ENCODE assay signal across 9 mouse cellular contexts in the genomic region with DNA sequence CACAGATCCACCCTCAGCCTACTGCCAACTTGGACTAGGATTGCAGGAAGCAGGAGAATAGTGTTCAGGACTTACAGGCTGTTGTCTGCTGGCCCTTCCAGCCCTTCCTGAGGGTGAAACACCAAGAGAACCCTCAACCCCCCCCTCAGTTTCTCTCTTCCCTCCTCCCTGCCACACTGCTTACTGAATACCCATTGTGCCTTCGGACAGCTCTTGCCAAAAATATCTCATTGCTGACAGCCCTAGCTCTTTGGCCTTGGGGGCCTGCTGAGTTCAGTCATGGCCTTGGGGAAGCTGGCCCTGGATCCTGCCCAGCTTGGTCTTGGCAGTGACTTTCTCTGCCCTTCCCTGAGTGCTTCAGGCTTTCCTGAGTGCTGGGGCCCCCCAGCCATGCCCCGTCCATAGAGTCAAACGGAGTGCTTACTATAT. TPM values are rescaled to one million over a fixed set of nuclear protein-coding genes. Genes with fewer than 3 reads are reported as not detected.
DNase-seq lines count a peak whose midpoint lies in the region; ATAC-seq and TF ChIP-seq lines count a peak whose summit lies in the region.
"Had no signal": no experiment of that assay in that cellular context is flagged by ENCODE, and none has a peak within 500 bp of the region (broad histone marks: within the 10 kb centered on the region; RNA-seq: fewer than 3 reads in every experiment).

No protein-coding gene starts in this region.

- H3K9me3 ChIP-seq in kidney, postnatal 0 days (replicated peaks; ENCODE audit: low read length), result no peaks in the 10 kb centered on the region

- TF ChIP-seq CTCF in kidney, postnatal 0 days (IDR thresholded peaks at IDR 0.05; ENCODE audit: low read depth), result no peak
- TF ChIP-seq CTCF in thymus, adult 2 months (IDR thresholded peaks at IDR 0.05; ENCODE audit: borderline replicate concordance, control insufficient read depth, extremely low read depth, insufficient read depth, low read length, poor library complexity), result no peak

- no peak overlapping the region for H3K9ac ChIP-seq in kidney, postnatal 0 days (ENCODE audit: low read depth, low read length)

- 62% methylated on average over 3 of the region's 3 CpGs for WGBS in kidney, postnatal 0 days
- WGBS in thymus, adult 2 months, result 95% methylated on average over 3 of the region's 3 CpGs

- H3K4me2 ChIP-seq in kidney, postnatal 0 days (ENCODE audit: low read length), result no peak overlapping the region

- H3K4me3 ChIP-seq in kidney, postnatal 0 days (replicated peaks; ENCODE audit: low read depth, low read length), result no peak overlapping the region
- no peak overlapping the region for H3K4me3 ChIP-seq in thymus, adult 2 months (ENCODE audit: control insufficient read depth, insufficient read depth, low read length)
- H3K4me3 ChIP-seq: erythroblast, embryonic 14.5 days had no signal

- no peak for DNase-seq in kidney, postnatal 0 days (ENCODE audit: low spot score)
- DNase-seq in kidney, adult 8-10 months, result no peak
- peak; percentile 67 for DNase-seq in adipocyte (ENCODE audit: low spot score)
- peak; percentile 45 to 55 for DNase-seq in cerebellum, adult 18-20 months
- DNase-seq in heart, postnatal 14 days, result peak; percentile 30 to 33
- DNase-seq in urinary bladder, adult 2 months (ENCODE audit: low spot score), result no peak
- no peak for DNase-seq in thymus, adult 2 months

- H3K4me1 ChIP-seq in kidney, postnatal 0 days (replicated peaks; ENCODE audit: insufficient read depth, low read length), result peaks cover 25% of the 10 kb centered on the region
- no peaks in the 10 kb centered on the region for H3K4me1 ChIP-seq in thymus, adult 2 months (replicated peaks; ENCODE audit: control insufficient read depth, insufficient read depth, low read length)

- no peaks in the 10 kb centered on the region for H3K27me3 ChIP-seq in kidney, postnatal 0 days (ENCODE audit: insufficient read depth, low read length)
- H3K27me3 ChIP-seq in thymus, adult 2 months (ENCODE audit: control insufficient read depth, insufficient read depth, low read length), result no peaks in the 10 kb centered on the region

- no peak for ATAC-seq in kidney, postnatal 0 days (replicated peaks; ENCODE audit: low FRiP score, low read depth)
- no peak for ATAC-seq in erythroblast, adult 5-6 weeks (replicated peaks; ENCODE audit: low FRiP score, poor library complexity, severe bottlenecking)

- intact Hi-C loops in heart, postnatal 14 days (cut with DNase I), result no loop called here

- no peak for TF ChIP-seq POLR2A in thymus, adult 2 months (IDR thresholded peaks at IDR 0.05; ENCODE audit: control insufficient read depth, extremely low read depth, insufficient read depth, low read length, poor library complexity)

- H3K27ac ChIP-seq in kidney, postnatal 0 days, result peak overlapping the region; percentile 19; the same call in 1 of the 2 replicates
- H3K27ac ChIP-seq in thymus, adult 2 months (ENCODE audit: control insufficient read depth, insufficient read depth, low read length), result no peak overlapping the region

- no peaks in the 10 kb centered on the region for H3K36me3 ChIP-seq in kidney, postnatal 0 days (ENCODE audit: insufficient read depth, low read length)
- no peaks in the 10 kb centered on the region for H3K36me3 ChIP-seq in thymus, adult 2 months (ENCODE audit: control insufficient read depth, insufficient read depth, low read length)

RNA-seq across cellular contexts. Expression of gene Efhd1, which starts 9.4 kb away (rescaled TPM):
- polyA plus RNA-seq in kidney, postnatal 0 days (2015; fragmentation: Nextera tagmentation; extraction: Ambion mirVana), result 40.4 and 42.5 TPM in 2 replicates
- 1 to 10 TPM; 4.2 to 4.6 TPM for total RNA-seq in heart, postnatal 14 days (2021)
- not detected in 2 replicates for total RNA-seq in erythroblast, adult 5-6 weeks (2015; ENCODE audit: low replicate concordance)
- not detected in 2 replicates for total RNA-seq in erythroblast, adult 5-6 weeks (2017; ENCODE audit: low replicate concordance)
- 4.9 TPM in 2 replicates for polyA plus RNA-seq in urinary bladder, adult 2 months (2012; rRNA removed)
- polyA plus RNA-seq in thymus, adult 2 months (2012; rRNA removed), result 2.5 and 2.7 TPM in 2 replicates
- polyA plus RNA-seq: erythroblast, embryonic 14.5 days had no signal

RNA-seq across cellular contexts. Expression of gene Gigyf2, which starts 53.3 kb away (rescaled TPM):
- polyA plus RNA-seq in kidney, postnatal 0 days (2015; fragmentation: Nextera tagmentation; extraction: Ambion mirVana), result 44.1 and 50.6 TPM in 2 replicates
- 10 to 100 TPM; 48.0 to 49.4 TPM for total RNA-seq in heart, postnatal 14 days (2021)
- total RNA-seq in erythroblast, adult 5-6 weeks (2015; ENCODE audit: low replicate concordance), result 59.4 and 93.4 TPM in 2 replicates
- 169 and 215 TPM in 2 replicates for total RNA-seq in erythroblast, adult 5-6 weeks (2017; ENCODE audit: low replicate concordance)
- polyA plus RNA-seq in urinary bladder, adult 2 months (2012; rRNA removed), result 30.7 and 40.0 TPM in 2 replicates
- 47.2 and 47.3 TPM in 2 replicates for polyA plus RNA-seq in thymus, adult 2 months (2012; rRNA removed)

RNA-seq across cellular contexts. Expression of gene Eif4e2, which starts 59.8 kb away (rescaled TPM):
- 165 and 178 TPM in 2 replicates for polyA plus RNA-seq in kidney, postnatal 0 days (2015; fragmentation: Nextera tagmentation; extraction: Ambion mirVana)
- 10 to 100 TPM; 53.8 to 57.2 TPM for total RNA-seq in heart, postnatal 14 days (2021)
- 16.7 and 21.9 TPM in 2 replicates for total RNA-seq in erythroblast, adult 5-6 weeks (2015; ENCODE audit: low replicate concordance)
- total RNA-seq in erythroblast, adult 5-6 weeks (2017; ENCODE audit: low replicate concordance), result 33.1 and 38.9 TPM in 2 replicates
- 69.5 and 72.5 TPM in 2 replicates for polyA plus RNA-seq in urinary bladder, adult 2 months (2012; rRNA removed)
- polyA plus RNA-seq in thymus, adult 2 months (2012; rRNA removed), result 41.9 and 45.0 TPM in 2 replicates

Comparison
In these comparisons a context has a peak if more than half of its experiments do, and no peak if none do; other contexts are left out.
1. DNase-seq: peak in adipocyte (single experiment), cerebellum, adult 18-20 months (2 of 2) and heart, postnatal 14 days (2 of 2); none in kidney, postnatal 0 days (single experiment), kidney, adult 8-10 months (0 of 2), urinary bladder, adult 2 months (single experiment) and thymus, adult 2 months (single experiment).